Mouse (Mus musculus) testis, adult 2 months (tissue): ENCODE measurements at regions not wholly inside any gene's neighbourhood (a gene's known extent, or its start where the extent isn't known, plus 50 kb on each side); places are given as distances from the start of the nearest gene placed in this dataset.

Experiments used
- CTCF ChIP-seq: fragments of 200-500 bp; IDR thresholded peaks from 2 replicates; pipeline ENCODE4 v1.5.1; 2012; ENCODE audit warnings: low read depth, mild to moderate bottlenecking, inconsistent platforms, low read length, moderate library complexity; ENCODE audit not compliant: control insufficient read depth, insufficient read depth, insufficient replicate concordance
- POLR2A ChIP-seq: fragments of 200-500 bp; IDR thresholded peaks from 2 replicates; pipeline ENCODE4 v1.6.1; 2012; ENCODE audit warnings: low read depth, mild to moderate bottlenecking, inconsistent platforms, low read length, moderate library complexity; ENCODE audit not compliant: control insufficient read depth

DNA sequence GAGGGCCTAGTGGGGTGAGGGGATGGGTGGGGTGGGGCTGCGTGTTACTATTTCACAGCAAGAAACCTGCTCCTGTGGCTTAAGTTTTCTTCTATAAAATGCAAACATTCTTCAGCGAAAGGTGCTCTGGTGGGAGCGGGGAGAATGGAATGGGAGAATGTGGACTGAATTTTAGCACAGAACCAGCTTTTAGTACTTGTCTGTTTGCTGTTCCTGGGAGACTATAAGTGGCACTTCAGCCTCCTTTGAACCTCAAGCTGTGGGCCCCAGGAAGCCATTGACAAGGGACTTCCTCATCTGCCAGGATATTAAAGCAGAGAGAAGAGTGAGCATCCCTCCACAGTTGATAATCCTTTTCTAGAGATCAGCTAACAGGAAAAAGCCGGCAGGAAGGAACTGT is 580.2 kb downstream of the Zfp706 start:
- TF ChIP-seq CTCF, result no peak
- no peak for TF ChIP-seq POLR2A
